Mouse (Mus musculus) ovary, postnatal 14 days (tissue): ENCODE measurements around the gene Egr2.

ENCODE experiments used
- DNase-seq: peaks from one replicate; pipeline ENCODE4 v3.0.0; 2022; ENCODE audit warnings: low spot score

The Egr2 gene

GRCm38 (mm10) chr10:67535256-67535655 lies at the start of gene Egr2:
Gene Egr2 (plus strand): TSS chr10:67535475.
- DNase-seq, result peak; percentile 12

GRCm38 (mm10) chr10:67487496-67487895 lies 47.8 kb upstream of the Egr2 start:
- no peak for DNase-seq

GRCm38 (mm10) chr10:67489836-67490235 lies 45.4 kb upstream of the Egr2 start:
- DNase-seq, result no peak

- no peak for DNase-seq
Observed at GRCm38 (mm10) chr10:67490632-67491031, 44.6 kb upstream of the Egr2 start.

GRCm38 (mm10) chr10:67492161-67492571 lies 43.1 kb upstream of the Egr2 start:
- no peak for DNase-seq

GRCm38 (mm10) chr10:67493556-67493955 lies 41.7 kb upstream of the Egr2 start:
- no peak for DNase-seq

- no peak for DNase-seq
Observed at GRCm38 (mm10) chr10:67497144-67497892, 38.0 kb upstream of the Egr2 start.

GRCm38 (mm10) chr10:67497951-67498350 lies 37.3 kb upstream of the Egr2 start:
- no peak for DNase-seq

GRCm38 (mm10) chr10:67503320-67503995 lies 31.8 kb upstream of the Egr2 start:
- DNase-seq, result no peak

- no peak for DNase-seq
Observed at GRCm38 (mm10) chr10:67504046-67504445, 31.2 kb upstream of the Egr2 start.

GRCm38 (mm10) chr10:67505248-67505647 lies 30.0 kb upstream of the Egr2 start:
- DNase-seq, result no peak

- no peak for DNase-seq
Observed at GRCm38 (mm10) chr10:67512211-67512610, 23.1 kb upstream of the Egr2 start.

- DNase-seq, result no peak
Observed at GRCm38 (mm10) chr10:67512871-67513270, 22.4 kb upstream of the Egr2 start.

GRCm38 (mm10) chr10:67518733-67519132 lies 16.5 kb upstream of the Egr2 start:
- DNase-seq, result no peak

- no peak for DNase-seq
Observed at GRCm38 (mm10) chr10:67524130-67524529, 11.1 kb upstream of the Egr2 start.

GRCm38 (mm10) chr10:67524694-67525093 lies 10.6 kb upstream of the Egr2 start:
- no peak for DNase-seq

GRCm38 (mm10) chr10:67526435-67526834 lies 8.8 kb upstream of the Egr2 start:
- DNase-seq, result no peak

GRCm38 (mm10) chr10:67529769-67530168 lies 5.5 kb upstream of the Egr2 start:
- DNase-seq, result no peak

GRCm38 (mm10) chr10:67535972-67536371 lies 697 bp downstream of the Egr2 start:
- DNase-seq, result peak; percentile 64

- peak; percentile 31 for DNase-seq
Observed at GRCm38 (mm10) chr10:67536621-67537141, 1.4 kb downstream of the Egr2 start.

- peak; percentile 82 for DNase-seq
Observed at GRCm38 (mm10) chr10:67537151-67537994, 2.1 kb downstream of the Egr2 start.

GRCm38 (mm10) chr10:67538106-67538505 lies 2.8 kb downstream of the Egr2 start:
- DNase-seq, result no peak
